Mouse (Mus musculus): ENCODE results near the gene Lekr1. TPM values are rescaled to one million over a fixed set of nuclear protein-coding genes. Genes with fewer than 3 reads are reported as not detected.
"Not testable (repeated sequence)": the region's sequence is repeated elsewhere in the genome, so short reads cannot be mapped to it uniquely, and the experiment has no call there.

Lekr1 gene
- polyA plus RNA-seq, 1 experiment from 2014 or later = 6.4 TPM

- no peak overlapping the region for H3K4me3 ChIP-seq
- no peaks in the 10 kb centered on the region for H3K36me3 ChIP-seq
- no peak overlapping the region for H3K4me2 ChIP-seq
- no peaks in the 10 kb centered on the region for H3K4me1 ChIP-seq (replicated peaks)
- H3K27ac ChIP-seq (replicated peaks) = no peak overlapping the region
- 80% methylated on average over 4 of the region's 4 CpGs for WGBS
- no peak for ATAC-seq (ENCODE audit: low read depth)
- no peak overlapping the region for H3K9ac ChIP-seq
- H3K27me3 ChIP-seq = no peaks in the 10 kb centered on the region
- no peaks in the 10 kb centered on the region for H3K9me3 ChIP-seq
Observed at GRCm38 (mm10) chr3:65722897-65723296, 56.9 kb downstream of the Lekr1 start.

- no peaks in the 10 kb centered on the region for H3K4me1 ChIP-seq (replicated peaks)
- H3K27me3 ChIP-seq = no peaks in the 10 kb centered on the region
- H3K9me3 ChIP-seq = no peaks in the 10 kb centered on the region
- no peak overlapping the region for H3K27ac ChIP-seq (replicated peaks)
- no peak overlapping the region for H3K4me2 ChIP-seq
- WGBS = 85% methylated on average over 4 of the region's 4 CpGs
- no peak overlapping the region for H3K4me3 ChIP-seq
- no peak for ATAC-seq (ENCODE audit: low read depth)
- H3K36me3 ChIP-seq = no peaks in the 10 kb centered on the region
- H3K9ac ChIP-seq = no peak overlapping the region
Observed at GRCm38 (mm10) chr3:65723664-65724063, 57.6 kb downstream of the Lekr1 start.

- H3K9me3 ChIP-seq = no peaks in the 10 kb centered on the region
- no peak overlapping the region for H3K4me2 ChIP-seq
- no peaks in the 10 kb centered on the region for H3K36me3 ChIP-seq
- H3K4me3 ChIP-seq = no peak overlapping the region
- 69% methylated on average over 4 of the region's 4 CpGs for WGBS
- no peak overlapping the region for H3K27ac ChIP-seq (replicated peaks)
- no peak for ATAC-seq (ENCODE audit: low read depth)
- no peaks in the 10 kb centered on the region for H3K4me1 ChIP-seq (replicated peaks)
- H3K9ac ChIP-seq = no peak overlapping the region
- H3K27me3 ChIP-seq = no peaks in the 10 kb centered on the region
Observed at GRCm38 (mm10) chr3:65737816-65738215, 71.8 kb downstream of the Lekr1 start.

GRCm38 (mm10) chr3:65744936-65745335 lies 78.9 kb downstream of the Lekr1 start:
- no peaks in the 10 kb centered on the region for H3K4me1 ChIP-seq (replicated peaks)

GRCm38 (mm10) chr3:65764511-65765508 lies 98.8 kb downstream of the Lekr1 start:
- no peak overlapping the region for H3K27ac ChIP-seq (replicated peaks)
- H3K4me1 ChIP-seq (replicated peaks) = peaks cover 9% of the 10 kb centered on the region
- no peak overlapping the region for H3K4me3 ChIP-seq
- 78% methylated on average over 20 of the region's 20 CpGs for WGBS
- no peaks in the 10 kb centered on the region for H3K27me3 ChIP-seq
- no peaks in the 10 kb centered on the region for H3K9me3 ChIP-seq
- no peak overlapping the region for H3K4me2 ChIP-seq
- ATAC-seq (ENCODE audit: low read depth) = no peak
- no peak overlapping the region for H3K9ac ChIP-seq
- no peaks in the 10 kb centered on the region for H3K36me3 ChIP-seq

More at GRCm38 (mm10) chr3:65744936-65745335, 78.9 kb downstream of the Lekr1 start:
- no peaks in the 10 kb centered on the region for H3K27me3 ChIP-seq
- no peak for ATAC-seq (ENCODE audit: low read depth)
- H3K9me3 ChIP-seq = no peaks in the 10 kb centered on the region
- H3K27ac ChIP-seq (replicated peaks) = no peak overlapping the region
- no peak overlapping the region for H3K4me3 ChIP-seq
- no peaks in the 10 kb centered on the region for H3K36me3 ChIP-seq
- WGBS = 54% methylated on average over 4 of the region's 4 CpGs
- no peak overlapping the region for H3K9ac ChIP-seq
- H3K4me2 ChIP-seq = no peak overlapping the region

GRCm38 (mm10) chr3:65766387-65766786 lies 100.4 kb downstream of the Lekr1 start:
- H3K4me1 ChIP-seq (replicated peaks) = peaks cover 9% of the 10 kb centered on the region
- H3K9ac ChIP-seq = no peak overlapping the region
- no peak overlapping the region for H3K27ac ChIP-seq (replicated peaks)
- H3K27me3 ChIP-seq = no peaks in the 10 kb centered on the region
- H3K4me2 ChIP-seq = no peak overlapping the region
- H3K9me3 ChIP-seq = no peaks in the 10 kb centered on the region
- no peaks in the 10 kb centered on the region for H3K36me3 ChIP-seq
- no peak for ATAC-seq (ENCODE audit: low read depth)
- no peak overlapping the region for H3K4me3 ChIP-seq

GRCm38 (mm10) chr3:65767202-65767862 lies 101.3 kb downstream of the Lekr1 start:
- WGBS = 34% methylated on average over 6 of the region's 6 CpGs
- ATAC-seq (ENCODE audit: low read depth) = no peak
- H3K9me3 ChIP-seq = no peaks in the 10 kb centered on the region
- H3K27ac ChIP-seq (replicated peaks) = no peak overlapping the region
- H3K4me3 ChIP-seq = no peak overlapping the region
- H3K36me3 ChIP-seq = no peaks in the 10 kb centered on the region
- H3K4me2 ChIP-seq = no peak overlapping the region
- H3K27me3 ChIP-seq = no peaks in the 10 kb centered on the region
- H3K4me1 ChIP-seq (replicated peaks) = peaks cover 9% of the 10 kb centered on the region
- no peak overlapping the region for H3K9ac ChIP-seq

- not testable (repeated sequence) for H3K9me3 ChIP-seq; H3K9ac ChIP-seq; H3K4me2 ChIP-seq; H3K36me3 ChIP-seq; ATAC-seq (ENCODE audit: low read depth); H3K27ac ChIP-seq (replicated peaks); H3K4me1 ChIP-seq (replicated peaks); H3K4me3 ChIP-seq; H3K27me3 ChIP-seq
- WGBS = 94% methylated on average over 7 of the region's 7 CpGs
Observed at GRCm38 (mm10) chr3:65769666-65770065, 103.6 kb downstream of the Lekr1 start.

- no peaks in the 10 kb centered on the region for H3K36me3 ChIP-seq
- H3K27me3 ChIP-seq = no peaks in the 10 kb centered on the region
- H3K9me3 ChIP-seq = 0 out of 2 replicates have a peak, but pooled peaks cover 3% of the 10 kb centered on the region
- H3K9ac ChIP-seq = no peak overlapping the region
- H3K27ac ChIP-seq (replicated peaks) = no peak overlapping the region
- no peak for ATAC-seq (ENCODE audit: low read depth)
- no peaks in the 10 kb centered on the region for H3K4me1 ChIP-seq (replicated peaks)
- no peak overlapping the region for H3K4me3 ChIP-seq
- 92% methylated on average over 1 of the region's 1 CpGs for WGBS
- no peak overlapping the region for H3K4me2 ChIP-seq
Observed at GRCm38 (mm10) chr3:65773910-65774309, 107.9 kb downstream of the Lekr1 start.

GRCm38 (mm10) chr3:65775096-65775495 lies 109.1 kb downstream of the Lekr1 start:
- Histone ChIP-seq H3K4me3 (no peak overlapping the region), H3K4me2 (no peak overlapping the region), H3K9ac (no peak overlapping the region), H3K4me1 (replicated peaks) (no peaks in the 10 kb centered on the region), H3K9me3 (0 out of 2 replicates have a peak, but pooled peaks cover 8% of the 10 kb centered on the region), H3K27me3 (no peaks in the 10 kb centered on the region), H3K27ac (replicated peaks) (no peak overlapping the region), H3K36me3 (no peaks in the 10 kb centered on the region)
- WGBS = 79% methylated on average over 5 of the region's 5 CpGs
- ATAC-seq (ENCODE audit: low read depth) = no peak

GRCm38 (mm10) chr3:65782246-65782645 lies 116.2 kb downstream of the Lekr1 start:
- 80% methylated on average over 5 of the region's 5 CpGs for WGBS
- Histone ChIP-seq H3K27me3 (no peaks in the 10 kb centered on the region), H3K4me2 (no peak overlapping the region), H3K9me3 (0 out of 2 replicates have a peak, but pooled peaks cover 5% of the 10 kb centered on the region), H3K36me3 (no peaks in the 10 kb centered on the region), H3K27ac (replicated peaks) (no peak overlapping the region), H3K4me1 (replicated peaks) (no peaks in the 10 kb centered on the region), H3K9ac (no peak overlapping the region), H3K4me3 (no peak overlapping the region)
- ATAC-seq (ENCODE audit: low read depth) = no peak

- ATAC-seq (ENCODE audit: low read depth) = no peak
- no peaks in the 10 kb centered on the region for H3K9me3 ChIP-seq
- no peak overlapping the region for H3K4me2 ChIP-seq
- H3K4me3 ChIP-seq = no peak overlapping the region
- no peak overlapping the region for H3K27ac ChIP-seq (replicated peaks)
- no peaks in the 10 kb centered on the region for H3K36me3 ChIP-seq
- no peaks in the 10 kb centered on the region for H3K4me1 ChIP-seq (replicated peaks)
- no peaks in the 10 kb centered on the region for H3K27me3 ChIP-seq
- WGBS = 63% methylated on average over 3 of the region's 3 CpGs
- H3K9ac ChIP-seq = no peak overlapping the region
Observed at GRCm38 (mm10) chr3:65790076-65790685, 124.2 kb downstream of the Lekr1 start.
